Mouse (Mus musculus): ENCODE measurements around the gene Tnni3. TPM values are rescaled to one million over a fixed set of nuclear protein-coding genes. Genes with fewer than 3 reads are reported as not detected.
A peak's percentile ranks its signal among the peaks of the same experiment; 100 is the strongest.

Tnni3 gene
- total RNA-seq, 4 experiments from 2014 or later = 1.9 to 4.5 (median 4.1) TPM

- DNase-seq (ENCODE audit: low spot score in 2 of 2) = no peak
Observed at GRCm38 (mm10) chr7:4499034-4499433, 25.0 kb downstream of the Tnni3 start.

- DNase-seq (ENCODE audit: low spot score in 2 of 2) = no peak
Observed at GRCm38 (mm10) chr7:4498251-4498650, 25.8 kb downstream of the Tnni3 start.

GRCm38 (mm10) chr7:4497271-4497903 lies 26.6 kb downstream of the Tnni3 start:
- DNase-seq (ENCODE audit: low spot score in 2 of 2) = no peak

GRCm38 (mm10) chr7:4496468-4496867 lies 27.6 kb downstream of the Tnni3 start:
- DNase-seq (ENCODE audit: low spot score in 2 of 2) = no peak

GRCm38 (mm10) chr7:4493991-4494390 lies 30.0 kb downstream of the Tnni3 start:
- DNase-seq (ENCODE audit: low spot score in 2 of 2) = no peak

- DNase-seq (ENCODE audit: low spot score in 2 of 2) = no peak
Observed at GRCm38 (mm10) chr7:4492284-4493224, 31.5 kb downstream of the Tnni3 start.

- no peak for DNase-seq (ENCODE audit: low spot score in 2 of 2)
Observed at GRCm38 (mm10) chr7:4491308-4491707, 32.7 kb downstream of the Tnni3 start.

DNA sequence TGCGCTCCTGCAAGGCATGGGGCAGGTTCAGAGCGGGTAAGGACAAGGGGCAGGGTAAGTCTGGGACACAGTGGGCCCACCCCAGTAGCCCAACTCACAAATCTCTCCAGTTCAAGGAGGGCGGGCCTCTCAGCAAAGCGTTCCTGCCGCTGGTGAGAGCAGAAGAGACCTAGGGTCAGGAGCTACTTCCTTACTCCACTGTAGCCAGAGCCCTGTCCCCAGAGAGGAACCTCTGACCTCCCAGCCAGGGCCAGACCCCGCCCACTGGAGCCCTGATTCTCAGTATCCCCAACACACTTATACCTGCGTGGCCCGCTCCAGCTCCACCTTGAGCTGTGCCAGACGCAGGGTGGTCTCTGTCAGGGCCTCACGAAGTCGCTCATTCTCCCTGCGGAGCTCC lies 41.7 kb downstream of the Tnni3 start:
- DNase-seq (ENCODE audit: low spot score in 2 of 2) = no peak

DNA sequence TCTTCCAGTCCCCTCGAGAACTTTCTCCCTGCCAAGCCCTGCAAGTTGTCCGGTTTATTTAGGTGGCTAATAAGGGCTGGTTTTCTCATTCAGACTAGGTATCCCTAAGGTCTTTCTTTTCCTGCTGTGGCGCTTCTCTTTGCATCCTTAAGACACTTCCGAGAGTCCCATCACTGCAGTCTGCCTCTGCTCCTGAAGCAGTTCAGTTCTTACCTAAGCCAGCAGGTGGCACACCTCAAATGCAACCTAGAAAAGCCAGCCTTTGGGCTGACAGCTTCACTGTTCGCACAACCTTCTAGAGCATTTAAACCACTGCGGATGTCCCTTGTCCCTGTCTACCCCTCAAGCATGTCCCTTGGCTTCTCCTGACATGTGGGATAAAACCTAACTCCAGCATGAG lies 44.4 kb downstream of the Tnni3 start:
- DNase-seq (ENCODE audit: low spot score in 2 of 2) = no peak

- DNase-seq (ENCODE audit: low spot score in 2 of 2) = no peak
Observed at GRCm38 (mm10) chr7:4478796-4479291, 45.2 kb downstream of the Tnni3 start.

DNA sequence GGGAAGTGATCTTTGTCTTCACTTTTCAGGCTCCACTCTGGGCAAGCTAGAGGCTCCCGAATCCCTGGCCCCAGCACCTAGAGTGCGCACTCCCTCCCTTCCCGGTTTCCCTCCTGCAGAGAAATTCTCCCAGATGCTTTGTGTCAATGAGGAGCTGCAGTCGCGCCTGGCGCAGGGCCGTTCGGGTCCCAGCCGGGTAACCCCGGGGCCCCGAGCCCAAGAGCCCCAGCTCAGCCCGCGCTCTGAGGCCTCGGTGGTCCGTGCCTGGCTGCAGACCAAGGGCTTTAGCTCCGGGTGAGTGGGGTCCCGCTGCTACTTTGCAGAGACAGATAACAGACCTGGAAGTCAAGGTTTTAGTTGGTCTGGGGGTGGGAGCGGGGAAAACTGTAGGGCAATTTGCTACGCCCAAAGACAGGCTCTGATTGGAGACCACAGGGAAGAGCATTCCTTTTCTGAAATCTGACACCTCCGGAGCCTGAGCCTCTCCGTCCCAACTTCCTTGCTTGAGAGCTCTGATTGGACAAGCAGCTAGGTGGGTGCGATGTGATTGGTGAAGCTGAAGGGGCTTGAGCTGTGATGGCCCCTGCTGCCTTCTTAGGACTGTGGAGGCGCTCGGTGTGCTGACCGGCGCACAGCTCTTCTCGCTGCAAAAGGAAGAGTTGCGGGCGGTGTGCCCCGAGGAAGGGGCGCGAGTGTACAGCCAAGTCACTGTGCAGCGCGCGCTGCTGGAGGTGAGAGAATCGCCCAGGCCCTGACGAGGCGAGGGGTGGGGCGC lies 45.8 kb downstream of the Tnni3 start:
- DNase-seq (ENCODE audit: low spot score in 2 of 2) = peak in 1 of 2 experiments; percentile 53

DNA sequence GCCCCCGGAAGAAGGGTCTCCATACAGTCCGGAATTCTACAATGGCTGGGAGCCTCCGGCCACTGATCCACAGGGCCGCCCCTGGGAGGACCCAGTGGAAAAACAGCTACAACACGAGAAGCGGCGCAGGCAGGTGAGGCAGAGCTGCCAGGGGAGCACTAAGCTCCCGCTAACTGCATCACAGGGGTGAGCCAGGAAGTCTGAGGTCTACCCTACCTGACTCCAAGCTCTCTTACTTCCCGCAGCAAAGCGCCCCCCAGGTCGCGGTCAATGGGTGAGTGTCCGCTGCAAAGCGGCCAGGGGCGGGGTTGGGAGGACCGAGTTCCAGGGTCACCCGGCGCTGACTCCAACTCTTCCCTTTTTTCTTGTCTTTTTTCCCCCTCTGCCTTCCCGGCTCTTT lies 50.1 kb downstream of the Tnni3 start:
- no peak for DNase-seq (ENCODE audit: low spot score in 2 of 2)

DNA sequence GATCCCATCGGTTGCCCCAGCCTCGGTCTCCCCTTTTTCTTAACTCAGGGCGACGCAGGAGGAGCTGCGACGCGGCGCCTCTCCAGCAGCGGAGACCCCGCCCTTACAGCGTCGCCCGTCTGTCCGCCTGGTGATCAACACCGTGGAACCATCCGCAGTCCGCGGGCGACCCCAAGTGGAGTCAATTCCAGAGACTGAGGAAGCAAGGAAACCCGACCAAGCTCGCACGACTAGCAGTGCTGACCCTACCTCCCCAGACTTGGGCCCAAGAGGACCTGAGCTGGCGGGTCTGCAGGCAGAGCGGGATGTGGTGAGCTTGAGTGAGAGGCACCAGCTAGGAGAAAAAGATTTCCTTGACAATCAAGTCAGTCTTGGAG lies 52.9 kb downstream of the Tnni3 start:
- peak; percentile 66 to 75 for DNase-seq (ENCODE audit: low spot score in 2 of 2)

DNA sequence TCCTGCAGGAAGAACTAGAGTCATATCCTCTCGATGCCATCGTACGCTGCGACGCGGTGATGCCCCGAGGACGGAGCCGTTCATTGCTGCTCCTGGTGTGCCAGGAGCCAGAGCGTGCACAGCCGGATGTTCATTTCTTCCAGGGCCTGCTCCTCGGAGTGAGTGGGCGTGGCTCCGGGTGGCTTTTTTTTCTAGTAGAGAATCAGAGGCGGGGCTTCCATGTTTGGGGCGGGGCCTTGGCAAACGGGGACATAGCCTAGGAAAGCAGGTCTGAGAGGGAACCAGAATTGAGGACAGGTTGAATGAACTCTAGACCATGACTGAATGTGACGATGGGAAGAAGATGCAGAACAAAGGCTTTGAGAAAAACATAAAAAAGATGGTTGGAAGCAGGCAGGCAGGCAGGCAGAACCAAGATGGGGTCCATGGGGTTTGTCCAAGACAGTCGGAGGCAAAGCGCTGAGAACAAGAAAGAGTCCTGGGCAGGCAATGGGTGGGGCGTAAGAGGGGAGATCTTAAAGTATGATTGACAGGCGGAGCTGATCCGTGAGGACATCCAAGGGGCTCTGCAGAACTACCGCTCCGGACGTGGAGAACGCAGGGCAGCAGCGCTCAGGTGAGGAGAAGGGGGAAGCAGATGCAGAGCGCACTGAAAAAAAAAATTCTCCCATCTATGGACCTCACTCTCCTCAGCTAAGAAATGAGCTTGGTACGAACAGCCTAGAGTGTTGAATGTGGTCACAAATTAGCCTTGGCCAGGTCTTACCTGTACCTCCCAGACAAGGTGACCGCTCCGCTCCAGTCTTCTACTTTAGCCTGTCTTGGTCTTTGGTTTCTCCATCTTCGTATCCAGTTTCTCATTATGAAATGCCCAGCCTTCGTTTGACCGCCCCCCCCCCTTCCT lies 53.5 kb downstream of the Tnni3 start:
- peak in 1 of 2 experiments; percentile 70 for DNase-seq (ENCODE audit: low spot score in 2 of 2)

Other genes starting within 250 kb of the Tnni3 start
- gene Ncr1, start 186.5 kb downstream of the Tnni3 start, total RNA-seq (2022) = not detected
- gene Gp6, start 126.5 kb downstream of the Tnni3 start, total RNA-seq (2022) = not detected
- gene Rdh13, start 78.6 kb downstream of the Tnni3 start, total RNA-seq (2022) = 10 to 100 TPM; 27.5 to 29.5 (median 27.8) TPM
- gene Eps8l1, start 63.6 kb downstream of the Tnni3 start, total RNA-seq (2022) = 1 to 10 TPM; 1.5 to 3.6 (median 2.9) TPM
- 100 to 1,000 TPM; 142 to 158 (median 151) TPM for gene Ppp1r12c, start 22.5 kb downstream of the Tnni3 start, total RNA-seq (2022)
- 10 to 100 TPM in 1 of 4 experiments, 1 to 10 TPM in 3; 7.5 to 10.9 (median 8.2) TPM for gene Tnnt1, start 7.8 kb downstream of the Tnni3 start, total RNA-seq (2022)
- gene Dnaaf3, start 8.2 kb upstream of the Tnni3 start, total RNA-seq (2022) = under 1 TPM; 0.22 to 0.79 (median 0.30) TPM
- gene Syt5, start 23.3 kb upstream of the Tnni3 start, total RNA-seq (2022) = 100 to 1,000 TPM; 251 to 286 (median 266) TPM
- gene Ptprh, start 79.8 kb upstream of the Tnni3 start, total RNA-seq (2022) = 1 to 10 TPM in 3 of 4 experiments, under 1 TPM in 1; 0.79 to 1.7 (median 1.3) TPM
- 10 to 100 TPM in 3 of 4 experiments, 1 to 10 TPM in 1; 9.1 to 12.5 (median 12.2) TPM for gene Tmem86b, start 107.2 kb upstream of the Tnni3 start, total RNA-seq (2022)
- gene Ppp6r1, start 134.8 kb upstream of the Tnni3 start, total RNA-seq (2022) = 100 to 1,000 TPM; 118 to 128 (median 127) TPM
- gene Hspbp1, start 160.8 kb upstream of the Tnni3 start, total RNA-seq (2022) = 10 to 100 TPM; 83.7 to 95.5 (median 89.4) TPM
- gene Brsk1, start 166.4 kb upstream of the Tnni3 start, total RNA-seq (2022) = 100 to 1,000 TPM; 377 to 435 (median 401) TPM
- under 1 TPM in 2 of 4 experiments, not detected in 2; 0.16 to 0.21 TPM for gene Tmem150b, start 201.0 kb upstream of the Tnni3 start, total RNA-seq (2022)
- gene Kmt5c, start 215.9 kb upstream of the Tnni3 start, total RNA-seq (2022) = 10 to 100 TPM; 22.0 to 31.3 (median 25.3) TPM
- 1 to 10 TPM; 5.1 to 8.7 (median 6.8) TPM for gene Cox6b2, start 228.9 kb upstream of the Tnni3 start, total RNA-seq (2022)
- gene Fam71e2, start 247.1 kb upstream of the Tnni3 start, total RNA-seq (2022) = not detected